Mouse (Mus musculus) ES-E14 (cell line): ENCODE measurements around the gene Slc25a19. TPM values are rescaled to one million over a fixed set of nuclear protein-coding genes. Genes with fewer than 3 reads are reported as not detected.
A peak's percentile ranks its signal among the peaks of the same experiment; 100 is the strongest.
"Not testable (repeated sequence)": the region's sequence is repeated elsewhere in the genome, so short reads cannot be mapped to it uniquely, and the experiment has no call there.

ENCODE experiments used
- DNase-seq: peaks from one replicate; pipeline ENCODE4 v3.0.0-alpha.2; 2013; ENCODE audit warnings: low read depth, low spot score
- H3K27ac ChIP-seq: 2 replicates; pipeline ENCODE4 v1.5.1; 2012; ENCODE audit warnings: low read depth, mild to moderate bottlenecking, low read length, moderate library complexity, mixed read lengths; ENCODE audit not compliant: poor library complexity, insufficient read depth, severe bottlenecking
- H3K36me3 ChIP-seq: 2 replicates; pipeline ENCODE4 v1.6.1; 2012; ENCODE audit warnings: mild to moderate bottlenecking, low read length, moderate library complexity, mixed read lengths; ENCODE audit not compliant: control insufficient read depth, poor library complexity, insufficient read depth, severe bottlenecking
- H3K4me1 ChIP-seq, 2 experiments: fragments of 150-350 bp in 1 of 2; sonication (generic) in 1 of 2; 2 replicates each; pipeline ENCODE4 v1.6.1; 2012; ENCODE audit warnings: low read length in 2 of 2, mild to moderate bottlenecking in 1 of 2, mixed read lengths in 1 of 2; ENCODE audit not compliant: control insufficient read depth in 2 of 2, insufficient read depth in 2 of 2, poor library complexity in 1 of 2
- H3K4me3 ChIP-seq, 2 experiments: fragments of 150-350 bp in 1 of 2; sonication (generic) in 1 of 2; 2 replicates each; pipeline ENCODE4 v1.5.1; 2012; ENCODE audit warnings: low read length in 2 of 2, low read depth in 1 of 2, mild to moderate bottlenecking in 1 of 2, mixed read lengths in 1 of 2; ENCODE audit not compliant: insufficient read depth in 1 of 2, poor library complexity in 1 of 2, severe bottlenecking in 1 of 2
- H3K9ac ChIP-seq: 2 replicates; pipeline ENCODE4 v1.6.1; 2012; ENCODE audit warnings: low read depth, mild to moderate bottlenecking, low read length, mixed read lengths; ENCODE audit not compliant: poor library complexity, insufficient read depth, severe bottlenecking
- H3K9me3 ChIP-seq: fragments of 150-350 bp; sonication (generic); 2 replicates; pipeline ENCODE4 v1.6.1; 2012; ENCODE audit warnings: low read depth, mild to moderate bottlenecking, low read length; ENCODE audit not compliant: control insufficient read depth, insufficient read depth
- CHD2 ChIP-seq: IDR thresholded peaks from 2 replicates; pipeline ENCODE4 v1.6.1; 2014; ENCODE audit warnings: mild to moderate bottlenecking, low read depth, low read length, inconsistent platforms
- HCFC1 ChIP-seq: IDR thresholded peaks from 2 replicates; pipeline ENCODE4 v1.6.1; 2012; ENCODE audit warnings: low read length, inconsistent platforms, borderline replicate concordance; ENCODE audit not compliant: insufficient read depth
- MAFK ChIP-seq: IDR thresholded peaks from 2 replicates; pipeline ENCODE4 v1.6.1; 2014; ENCODE audit warnings: mild to moderate bottlenecking, low read depth, low read length, inconsistent platforms; ENCODE audit not compliant: insufficient read depth
- ZC3H11A ChIP-seq: IDR thresholded peaks from 2 replicates; pipeline ENCODE4 v1.6.1; 2012; ENCODE audit warnings: low read depth, mild to moderate bottlenecking, inconsistent platforms, low read length, borderline replicate concordance
- ZNF384 ChIP-seq: IDR thresholded peaks from 2 replicates; pipeline ENCODE4 v1.6.1; 2012; ENCODE audit warnings: low read depth, low read length, inconsistent platforms
- in situ Hi-C, 2 experiments: fragments of 600-800 bp; cut with MboI; formaldehyde crosslinking; loops; one replicate each; pipeline ENCODE4 v1.15.1; 2025; ENCODE audit warnings: low sequenced_read_pairs in 2 of 2, inconsistent platforms in 1 of 2; ENCODE audit not compliant: unreplicated experiment in 2 of 2
- total RNA-seq: library from RNA; depleted of rRNA; stranded (reverse); fragments of 300-350 nt; gene quantifications from 2 replicates; pipeline ENCODE4 v1.2.3, GENCODE M21; 2012

The Slc25a19 gene
- total RNA-seq, 1 experiment: 23.6 TPM

- Histone ChIP-seq H3K9ac (no peak overlapping the region), H3K4me1 (peaks cover 0 to 3% of the 10 kb centered on the region in 2 experiments; a peak in 1 of 4 replicates), H3K4me3 (no peak overlapping the region), H3K36me3 (peaks cover 10% of the 10 kb centered on the region; the same call in 1 of the 2 replicates), H3K27ac (no peak overlapping the region), H3K9me3 (no peaks in the 10 kb centered on the region)
- in situ Hi-C loops: no loop called here
- TF ChIP-seq ZNF384: no peak
- no peak for TF ChIP-seq ZC3H11A
- TF ChIP-seq MAFK: no peak
- no peak for TF ChIP-seq CHD2
- TF ChIP-seq HCFC1: no peak
- no peak for DNase-seq
Measured at GRCm38 (mm10) chr11:115651680-115652079, 23.6 kb upstream of the Slc25a19 start.

GRCm38 (mm10) chr11:115649706-115650105 is 21.6 kb upstream of the Slc25a19 start:
- no peak for DNase-seq
- no peak for TF ChIP-seq HCFC1
- TF ChIP-seq MAFK: no peak
- TF ChIP-seq ZC3H11A: no peak
- TF ChIP-seq ZNF384: no peak
- no peak overlapping the region for H3K27ac ChIP-seq
- H3K36me3 ChIP-seq: peaks cover 16% of the 10 kb centered on the region; the same call in 1 of the 2 replicates
- in situ Hi-C loops: no loop called here
- H3K4me3 ChIP-seq: no peak overlapping the region
- no peak overlapping the region for H3K9ac ChIP-seq
- peaks cover 0 to 3% of the 10 kb centered on the region in 2 experiments; a peak in 1 of 4 replicates for H3K4me1 ChIP-seq
- no peaks in the 10 kb centered on the region for H3K9me3 ChIP-seq

GRCm38 (mm10) chr11:115647459-115647858 is 19.4 kb upstream of the Slc25a19 start:
- in situ Hi-C loops: no loop called here
- Histone ChIP-seq H3K36me3 (peaks cover 18% of the 10 kb centered on the region; the same call in 1 of the 2 replicates), H3K27ac (no peak overlapping the region), H3K9ac (no peak overlapping the region), H3K9me3 (no peaks in the 10 kb centered on the region), H3K4me3 (no peak overlapping the region), H3K4me1 (peaks cover 5 to 12% of the 10 kb centered on the region in 2 experiments; a peak in 3 of 4 replicates)
- peak; percentile 60 for DNase-seq
- TF ChIP-seq ZC3H11A: peak; percentile 30; the same call in 1 of the 2 replicates
- no peak for TF ChIP-seq ZNF384

GRCm38 (mm10) chr11:115646439-115646838 is 18.3 kb upstream of the Slc25a19 start:
- Histone ChIP-seq H3K36me3 (peaks cover 20% of the 10 kb centered on the region; the same call in 1 of the 2 replicates), H3K9me3 (no peaks in the 10 kb centered on the region), H3K27ac (no peak overlapping the region), H3K4me1 (peaks cover 5 to 21% of the 10 kb centered on the region in 2 experiments), H3K9ac (no peak overlapping the region), H3K4me3 (no peak overlapping the region)
- no peak for DNase-seq
- in situ Hi-C loops: no loop called here
- TF ChIP-seq HCFC1: no peak
- no peak for TF ChIP-seq CHD2
- TF ChIP-seq ZNF384: no peak
- no peak for TF ChIP-seq ZC3H11A
- no peak for TF ChIP-seq MAFK

- peaks cover 8 to 30% of the 10 kb centered on the region in 2 experiments for H3K4me1 ChIP-seq
- in situ Hi-C loops, H3K27ac ChIP-seq, H3K4me3 ChIP-seq, DNase-seq, H3K9me3 ChIP-seq, H3K9ac ChIP-seq: not testable (repeated sequence)
- H3K36me3 ChIP-seq: peaks cover 20% of the 10 kb centered on the region; the same call in 1 of the 2 replicates
Measured at GRCm38 (mm10) chr11:115645498-115645897, 17.4 kb upstream of the Slc25a19 start.
